22 mouse cellular contexts compared by ENCODE assay signal in genomic region chr5:96200269-96200668, GRCm38 (mm10). TPM values are rescaled to one million over a fixed set of nuclear protein-coding genes. Genes with fewer than 3 reads are reported as not detected.
DNase-seq lines count a peak whose midpoint lies in the region; ATAC-seq and TF ChIP-seq lines count a peak whose summit lies in the region.
"Had no signal": no experiment of that assay in that cellular context is flagged by ENCODE, and none has a peak within 500 bp of the region (broad histone marks: within the 10 kb centered on the region; RNA-seq: fewer than 3 reads in every experiment).

No protein-coding gene starts in this region.

- no peaks in the 10 kb centered on the region; the same call in 1 of the 2 replicates for H3K27me3 ChIP-seq in liver, embryonic 12.5 days (replicated peaks)
- no peaks in the 10 kb centered on the region for H3K27me3 ChIP-seq in liver, postnatal 0 days (ENCODE audit: insufficient read depth, low read length)
- H3K27me3 ChIP-seq in MEL (ENCODE audit: control insufficient read depth in 1 of 2, insufficient read depth in 2 of 2, low read length in 2 of 2), result peaks cover 0 to 3% of the 10 kb centered on the region in 2 experiments; a peak in 1 of 4 replicates
- H3K27me3 ChIP-seq in liver, embryonic 14.5 days (ENCODE audit: control insufficient read depth, insufficient read depth, low read length), result no peaks in the 10 kb centered on the region
- no peaks in the 10 kb centered on the region for H3K27me3 ChIP-seq in forebrain, postnatal 0 days (ENCODE audit: insufficient read depth, low read length)
- H3K27me3 ChIP-seq: hindbrain, embryonic 12.5 days; hindbrain, embryonic 15.5 days had no signal

- peak; percentile 72; the same call in 1 of the 2 replicates for ATAC-seq in liver, embryonic 12.5 days
- ATAC-seq in liver, postnatal 0 days, result no peak
- peak; percentile 59; the same call in 1 of the 2 replicates for ATAC-seq in liver, embryonic 14.5 days (ENCODE audit: insufficient read depth)
- peak; percentile 50; the same call in 1 of the 2 replicates for ATAC-seq in megakaryocyte progenitor cell, adult 5-6 weeks (replicated peaks; ENCODE audit: poor library complexity)
- ATAC-seq in forebrain, postnatal 0 days, result no peak
- ATAC-seq: activated CD4-positive, CD25-positive, alpha-beta regulatory T cell, adult 4 months; CD4-positive, CD25-positive, alpha-beta regulatory T cell, adult 4 months; forebrain, embryonic 14.5 days had no signal

- TF ChIP-seq RAD21 in MEL (IDR thresholded peaks at IDR 0.05; ENCODE audit: low read depth, low read length), result no peak

- no peak for TF ChIP-seq EP300 in liver, postnatal 0 days (IDR thresholded peaks at IDR 0.05; ENCODE audit: low read depth)
- peak; percentile 79 to 87 for TF ChIP-seq EP300 in MEL (IDR thresholded peaks at IDR 0.05; ENCODE audit: low read depth in 1 of 2, low read length in 2 of 2)
- no peak for TF ChIP-seq EP300 in liver, embryonic 14.5 days (IDR thresholded peaks at IDR 0.05; ENCODE audit: low read depth)

- TF ChIP-seq CTCF in liver, postnatal 0 days (IDR thresholded peaks at IDR 0.05; ENCODE audit: low read depth), result no peak
- no peak for TF ChIP-seq CTCF in MEL (IDR thresholded peaks at IDR 0.05 in 2 of 3, conservative IDR thresholded peaks at IDR 0.05 in 1 of 3; ENCODE audit: control insufficient read depth in 1 of 3, insufficient read depth in 1 of 3, low read depth in 2 of 3, low read length in 3 of 3, poor library complexity in 1 of 3, severe bottlenecking in 1 of 3)
- no peak for TF ChIP-seq CTCF in liver, embryonic 14.5 days (IDR thresholded peaks at IDR 0.05; ENCODE audit: low read depth)
- no peak for TF ChIP-seq CTCF in forebrain, postnatal 0 days (IDR thresholded peaks at IDR 0.05; ENCODE audit: low read depth)

- no peak overlapping the region for H3K4me3 ChIP-seq in liver, embryonic 12.5 days
- no peak overlapping the region for H3K4me3 ChIP-seq in liver, postnatal 0 days (ENCODE audit: low read depth, low read length)
- no peak overlapping the region for H3K4me3 ChIP-seq in MEL (ENCODE audit: control insufficient read depth in 1 of 2, insufficient read depth in 1 of 2, low read depth in 2 of 2, low read length in 2 of 2)
- no peak overlapping the region for H3K4me3 ChIP-seq in liver, embryonic 14.5 days (ENCODE audit: insufficient read depth in 1 of 2, low read depth in 2 of 2, low read length in 2 of 2)
- H3K4me3 ChIP-seq in forebrain, postnatal 0 days (ENCODE audit: low read depth, low read length), result no peak overlapping the region
- H3K4me3 ChIP-seq: gastrocnemius, adult 2 months; hindbrain, embryonic 12.5 days; hindbrain, embryonic 15.5 days had no signal

- no peak for TF ChIP-seq POLR2A in MEL (IDR thresholded peaks at IDR 0.05; ENCODE audit: control insufficient read depth in 1 of 2, insufficient read depth in 1 of 2, low read depth in 1 of 2, low read length in 2 of 2, poor library complexity in 1 of 2)

- no peaks in the 10 kb centered on the region for H3K79me2 ChIP-seq in MEL (ENCODE audit: control insufficient read depth, insufficient read depth, low read length, poor library complexity)

- no peaks in the 10 kb centered on the region for H3K9me3 ChIP-seq in liver, embryonic 12.5 days (replicated peaks)
- H3K9me3 ChIP-seq in liver, postnatal 0 days (ENCODE audit: low read length), result no peaks in the 10 kb centered on the region
- no peaks in the 10 kb centered on the region for H3K9me3 ChIP-seq in MEL (replicated peaks; ENCODE audit: insufficient read depth, low read length)
- H3K9me3 ChIP-seq in liver, embryonic 14.5 days (ENCODE audit: control insufficient read depth, low read length), result no peaks in the 10 kb centered on the region
- H3K9me3 ChIP-seq in forebrain, postnatal 0 days (ENCODE audit: low read length), result no peaks in the 10 kb centered on the region
- H3K9me3 ChIP-seq: hindbrain, embryonic 12.5 days; hindbrain, embryonic 15.5 days had no signal

- DNase-seq in liver, postnatal 0 days, result no peak
- peak; percentile 46 for DNase-seq in MEL (ENCODE audit: low read depth, low spot score)
- no peak for DNase-seq in liver, embryonic 14.5 days (ENCODE audit: low read depth in 3 of 3, low spot score in 3 of 3)
- DNase-seq in frontal cortex, postnatal 25 days (ENCODE audit: low spot score in 2 of 2), result no peak
- no peak for DNase-seq in thymus, postnatal 14 days
- no peak for DNase-seq in forebrain, postnatal 0 days
- DNase-seq: adrenal gland, adult 8-10 months; adrenal gland, postnatal 25 days; B cell, adult 2 months; cerebellum, adult 18-20 months; cerebellum, adult 9-10 months; cerebellum, postnatal 14 days; gastrocnemius, adult 2 months; gastrocnemius, postnatal 14 days had no signal

- WGBS in liver, embryonic 12.5 days (ENCODE audit: insufficient replicate concordance), result 17% methylated on average over 3 of the region's 3 CpGs
- WGBS in liver, postnatal 0 days (ENCODE audit: insufficient replicate concordance), result 52% methylated on average over 3 of the region's 3 CpGs
- 27% methylated on average over 3 of the region's 3 CpGs for WGBS in liver, embryonic 14.5 days (ENCODE audit: insufficient replicate concordance)
- WGBS in forebrain, postnatal 0 days, result 77% methylated on average over 3 of the region's 3 CpGs

- H3K27ac ChIP-seq in liver, embryonic 12.5 days, result no peak overlapping the region
- no peak overlapping the region for H3K27ac ChIP-seq in liver, postnatal 0 days (ENCODE audit: low read depth)
- no peak overlapping the region for H3K27ac ChIP-seq in MEL (ENCODE audit: control insufficient read depth, low read depth, low read length)
- no peak overlapping the region for H3K27ac ChIP-seq in liver, embryonic 14.5 days
- H3K27ac ChIP-seq in forebrain, postnatal 0 days (ENCODE audit: low read depth, low read length), result no peak overlapping the region
- H3K27ac ChIP-seq: gastrocnemius, adult 2 months; hindbrain, embryonic 12.5 days; hindbrain, embryonic 15.5 days had no signal

- H3K36me3 ChIP-seq in liver, embryonic 12.5 days, result no peaks in the 10 kb centered on the region
- no peaks in the 10 kb centered on the region for H3K36me3 ChIP-seq in liver, postnatal 0 days (replicated peaks; ENCODE audit: insufficient read depth, low read length)
- H3K36me3 ChIP-seq in MEL (ENCODE audit: control insufficient read depth in 1 of 2, insufficient read depth in 2 of 2, low read length in 2 of 2), result peaks cover 0 to 37% of the 10 kb centered on the region in 2 experiments; a peak in 2 of 4 replicates
- H3K36me3 ChIP-seq in liver, embryonic 14.5 days (replicated peaks; ENCODE audit: control insufficient read depth, insufficient read depth, low read depth), result no peaks in the 10 kb centered on the region
- no peaks in the 10 kb centered on the region for H3K36me3 ChIP-seq in forebrain, postnatal 0 days (ENCODE audit: insufficient read depth)
- H3K36me3 ChIP-seq: hindbrain, embryonic 12.5 days; hindbrain, embryonic 15.5 days had no signal

- no peak overlapping the region for H3K9ac ChIP-seq in liver, embryonic 12.5 days
- no peak overlapping the region for H3K9ac ChIP-seq in liver, postnatal 0 days (replicated peaks)
- no peak overlapping the region for H3K9ac ChIP-seq in MEL (ENCODE audit: control insufficient read depth, low read depth, low read length, poor library complexity, severe bottlenecking)
- no peak overlapping the region for H3K9ac ChIP-seq in liver, embryonic 14.5 days (replicated peaks)
- no peak overlapping the region for H3K9ac ChIP-seq in forebrain, postnatal 0 days
- H3K9ac ChIP-seq: hindbrain, embryonic 12.5 days; hindbrain, embryonic 15.5 days had no signal

- no peak overlapping the region for H3K4me2 ChIP-seq in liver, embryonic 12.5 days
- H3K4me2 ChIP-seq in liver, postnatal 0 days (ENCODE audit: low read depth, low read length), result no peak overlapping the region
- H3K4me2 ChIP-seq in liver, embryonic 14.5 days (ENCODE audit: low read depth), result no peak overlapping the region
- H3K4me2 ChIP-seq in forebrain, postnatal 0 days (ENCODE audit: low read depth), result no peak overlapping the region
- H3K4me2 ChIP-seq: heart, embryonic 11.5 days; hindbrain, embryonic 12.5 days; hindbrain, embryonic 15.5 days had no signal

- peaks cover 23% of the 10 kb centered on the region for H3K4me1 ChIP-seq in liver, embryonic 12.5 days
- H3K4me1 ChIP-seq in liver, postnatal 0 days (ENCODE audit: insufficient read depth), result peaks cover 15% of the 10 kb centered on the region
- H3K4me1 ChIP-seq in MEL (ENCODE audit: control insufficient read depth in 1 of 2, insufficient read depth in 2 of 2, low read length in 2 of 2), result peaks cover 12 to 24% of the 10 kb centered on the region in 2 experiments
- peaks cover 6 to 14% of the 10 kb centered on the region in 2 experiments for H3K4me1 ChIP-seq in liver, embryonic 14.5 days (replicated peaks; ENCODE audit: control insufficient read depth in 2 of 2, insufficient read depth in 2 of 2, low read length in 1 of 2)
- H3K4me1 ChIP-seq in forebrain, postnatal 0 days (ENCODE audit: insufficient read depth), result no peaks in the 10 kb centered on the region
- H3K4me1 ChIP-seq: hindbrain, embryonic 12.5 days; hindbrain, embryonic 15.5 days had no signal

RNA-seq across cellular contexts. Expression of gene Mrpl1, which starts 9.0 kb away (rescaled TPM):
- polyA plus RNA-seq in liver, embryonic 12.5 days (2016; fragmentation: Nextera tagmentation; extraction: Ambion mirVana), result 22.3 and 23.6 TPM in 2 replicates
- polyA plus RNA-seq in liver, postnatal 0 days (2015; fragmentation: Nextera tagmentation; extraction: Ambion mirVana), result 14.6 and 15.1 TPM in 2 replicates
- 26.2 and 27.0 TPM in 2 replicates for total RNA-seq in MEL (2012; rRNA removed)
- 10 to 100 TPM in 1 of 2 experiments, not detected in 1; 22.0 TPM for polyA plus RNA-seq in MEL (2012; ENCODE audit: insufficient read depth in 1 of 2, insufficient read length in 2 of 2, low read depth in 1 of 2, low replicate concordance in 2 of 2, missing spikeins in 1 of 2)
- polyA plus RNA-seq in liver, embryonic 14.5 days (2012; rRNA removed), result 3.4 and 6.0 TPM in 2 replicates
- polyA plus RNA-seq in liver, embryonic 14.5 days (2014; fragmentation: Nextera tagmentation; extraction: Ambion mirVana), result 14.7 and 15.6 TPM in 2 replicates
- 34.5 and 41.4 TPM in 2 replicates for total RNA-seq in megakaryocyte progenitor cell, adult 5-6 weeks (2015)
- total RNA-seq in megakaryocyte progenitor cell, adult 5-6 weeks (2017), result 48.3 and 69.1 TPM in 2 replicates
- 14.8 and 21.8 TPM in 2 replicates for total RNA-seq in forebrain, postnatal 0 days (2014; rRNA removed)
- 10.9 and 11.8 TPM in 2 replicates for polyA plus RNA-seq in forebrain, postnatal 0 days (2015; fragmentation: Nextera tagmentation; extraction: Ambion mirVana)

RNA-seq across cellular contexts. Expression of gene Cnot6l, which starts 36.3 kb away (rescaled TPM):
- polyA plus RNA-seq in liver, embryonic 12.5 days (2016; fragmentation: Nextera tagmentation; extraction: Ambion mirVana), result 9.1 and 12.1 TPM in 2 replicates
- polyA plus RNA-seq in liver, postnatal 0 days (2015; fragmentation: Nextera tagmentation; extraction: Ambion mirVana), result 10.5 and 12.6 TPM in 2 replicates
- 10.2 and 13.2 TPM in 2 replicates for total RNA-seq in MEL (2012; rRNA removed)
- 10 to 100 TPM in 1 of 2 experiments, not detected in 1; 21.2 TPM for polyA plus RNA-seq in MEL (2012; ENCODE audit: insufficient read depth in 1 of 2, insufficient read length in 2 of 2, low read depth in 1 of 2, low replicate concordance in 2 of 2, missing spikeins in 1 of 2)
- polyA plus RNA-seq in liver, embryonic 14.5 days (2012; rRNA removed), result 1.8 and 2.8 TPM in 2 replicates
- polyA plus RNA-seq in liver, embryonic 14.5 days (2014; fragmentation: Nextera tagmentation; extraction: Ambion mirVana), result 4.8 and 5.8 TPM in 2 replicates
- 98.5 and 108 TPM in 2 replicates for total RNA-seq in megakaryocyte progenitor cell, adult 5-6 weeks (2015)
- 43.9 and 67.9 TPM in 2 replicates for total RNA-seq in megakaryocyte progenitor cell, adult 5-6 weeks (2017)
- 22.6 and 24.0 TPM in 2 replicates for total RNA-seq in forebrain, postnatal 0 days (2014; rRNA removed)
- 8.3 and 16.2 TPM in 2 replicates for polyA plus RNA-seq in forebrain, postnatal 0 days (2015; fragmentation: Nextera tagmentation; extraction: Ambion mirVana)

Comparison
In these comparisons a context has a peak if more than half of its experiments do, and no peak if none do; other contexts are left out.
1. ATAC-seq: peak in liver, embryonic 12.5 days (single experiment), liver, embryonic 14.5 days (single experiment) and megakaryocyte progenitor cell, adult 5-6 weeks (single experiment); none in liver, postnatal 0 days (single experiment) and forebrain, postnatal 0 days (single experiment).